Mouse (Mus musculus) cerebellum, adult 2 months (tissue): ENCODE measurements around the gene Bcat1. TPM values are rescaled to one million over a fixed set of nuclear protein-coding genes. Genes with fewer than 3 reads are reported as not detected.

Experiments
- DNase-seq, 2 experiments: peaks; one replicate each; pipeline ENCODE4 v3.0.0; 2021
- H3K27ac ChIP-seq: fragments of 200-500 bp; 2 replicates; pipeline ENCODE4 v1.5.1; 2012; ENCODE audit warnings: low read length, control low read depth, inconsistent platforms; ENCODE audit not compliant: insufficient read depth
- H3K27me3 ChIP-seq: fragments of 200-500 bp; 2 replicates; pipeline ENCODE4 v1.6.1; 2012; ENCODE audit warnings: inconsistent platforms, mild to moderate bottlenecking, low read length, moderate library complexity; ENCODE audit not compliant: control insufficient read depth, insufficient read depth
- H3K4me1 ChIP-seq: fragments of 200-500 bp; 2 replicates; pipeline ENCODE4 v1.6.1; 2011; ENCODE audit warnings: low read length; ENCODE audit not compliant: control insufficient read depth, insufficient read depth
- H3K4me3 ChIP-seq: fragments of 200-500 bp; replicated peaks from 2 replicates; pipeline ENCODE3; 2011; ENCODE audit warnings: mild to moderate bottlenecking, low read depth, low read length, control low read depth; ENCODE audit not compliant: insufficient read depth
- CTCF ChIP-seq: fragments of 200-500 bp; IDR thresholded peaks from 2 replicates; pipeline ENCODE4 v1.5.1; 2011; ENCODE audit warnings: low read depth, mild to moderate bottlenecking, control low read depth, low read length, moderate library complexity, borderline replicate concordance; ENCODE audit not compliant: insufficient read depth
- POLR2A ChIP-seq: fragments of 200-500 bp; IDR thresholded peaks from 2 replicates; pipeline ENCODE4 v1.6.1; 2011; ENCODE audit warnings: low read length, control low read depth, borderline replicate concordance; ENCODE audit not compliant: insufficient read depth
- WGBS: fragments of 180-500 bp; shearing (Covaris S2); methylation state at CpG from one replicate; pipeline ENCODE4 v1.1.7; 2018; 5-methylcytosine and 5-hydroxymethylcytosine counted together
- polyA plus RNA-seq: library from polyadenylated mRNA; depleted of rRNA; stranded (reverse); fragments of >200 nt; gene quantifications from 2 replicates; pipeline ENCODE4 v1.2.3, GENCODE M21; 2012; rRNA removed

The Bcat1 gene
- polyA plus RNA-seq, 1 experiment, result 53.7 TPM

DNA sequence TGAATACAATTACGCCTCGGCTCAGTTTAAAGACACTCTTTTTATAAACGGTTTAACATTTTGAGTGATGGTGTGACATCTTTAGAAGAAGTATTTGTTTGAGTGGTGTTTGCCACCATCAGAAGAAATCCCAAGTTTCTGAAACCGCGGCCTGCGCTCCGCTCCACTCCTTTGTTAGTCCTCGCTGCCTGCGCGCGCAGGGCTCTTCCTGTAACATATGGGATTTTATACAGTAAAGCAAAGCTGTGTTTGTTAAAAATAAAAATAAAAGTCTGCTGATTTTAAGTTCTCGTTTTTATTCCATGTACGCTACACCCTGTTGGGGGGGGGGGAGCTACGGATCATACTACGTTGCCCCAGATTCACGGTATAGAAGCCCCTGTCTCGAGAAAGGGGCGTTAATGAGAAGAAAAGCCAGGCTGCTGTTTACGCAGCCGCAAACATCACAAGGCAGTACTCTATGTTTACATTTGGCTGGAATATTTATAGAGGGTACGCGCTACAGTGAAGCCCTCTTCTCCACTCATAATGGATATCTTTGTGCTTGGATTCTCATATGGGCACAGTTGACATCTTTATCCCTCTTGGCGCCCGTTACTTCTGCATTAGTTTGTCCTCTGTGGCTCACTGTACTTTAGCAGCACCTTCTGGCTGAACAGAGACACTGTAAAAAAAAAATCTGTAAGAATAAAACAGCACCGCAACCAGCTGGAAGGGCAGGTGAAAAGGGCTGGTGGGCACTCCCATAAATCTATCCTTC lies 114.6 kb downstream of the Bcat1 start:
- DNase-seq, result no peak
- WGBS, result 84% methylated on average over 25 of the region's 25 CpGs
- no peak overlapping the region for H3K4me3 ChIP-seq

DNA sequence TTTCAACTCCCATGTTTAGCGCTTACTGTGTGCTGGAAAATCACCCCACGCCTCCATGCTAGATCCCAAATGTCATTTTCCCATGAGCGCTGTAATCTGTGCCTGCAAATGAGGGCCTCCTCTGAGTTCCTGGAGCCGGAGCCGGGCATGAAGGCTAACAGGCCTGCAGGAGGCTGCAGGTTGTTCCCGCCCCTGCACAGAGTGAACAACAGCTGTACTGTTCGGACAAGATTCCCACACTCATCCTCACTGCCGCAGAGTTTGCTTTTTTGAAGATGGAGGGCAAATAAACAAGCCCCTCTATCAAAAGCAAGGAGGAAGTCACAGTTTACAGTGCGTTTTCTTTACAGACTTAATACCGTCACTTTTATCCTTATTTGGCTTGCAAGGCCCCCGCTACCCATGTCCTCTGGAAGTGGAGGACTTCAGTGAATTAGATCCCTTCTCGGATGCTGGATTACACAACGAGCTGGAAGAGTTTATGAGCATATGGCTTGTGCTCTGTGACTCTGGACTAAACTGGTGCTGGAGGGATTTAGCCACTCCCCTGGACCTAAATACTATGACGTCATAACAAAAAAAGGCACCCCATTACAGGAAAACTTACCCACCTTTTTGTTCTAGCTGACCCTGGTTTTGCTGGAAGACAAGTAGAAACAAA lies 120.0 kb downstream of the Bcat1 start:
- Histone ChIP-seq H3K27me3 (no peaks in the 10 kb centered on the region), H3K27ac (no peak overlapping the region), H3K4me1 (no peaks in the 10 kb centered on the region), H3K4me3 (no peak overlapping the region)
- WGBS, result 66% methylated on average over 14 of the region's 14 CpGs
- TF ChIP-seq CTCF (no peak), POLR2A (no peak)
- no peak for DNase-seq

More for the DNA sequence above, 114.6 kb downstream of the Bcat1 start:
- Histone ChIP-seq H3K27ac (no peak overlapping the region), H3K4me1 (no peaks in the 10 kb centered on the region), H3K27me3 (no peaks in the 10 kb centered on the region; the same call in 1 of the 2 replicates)
- TF ChIP-seq CTCF (no peak), POLR2A (no peak)

DNA sequence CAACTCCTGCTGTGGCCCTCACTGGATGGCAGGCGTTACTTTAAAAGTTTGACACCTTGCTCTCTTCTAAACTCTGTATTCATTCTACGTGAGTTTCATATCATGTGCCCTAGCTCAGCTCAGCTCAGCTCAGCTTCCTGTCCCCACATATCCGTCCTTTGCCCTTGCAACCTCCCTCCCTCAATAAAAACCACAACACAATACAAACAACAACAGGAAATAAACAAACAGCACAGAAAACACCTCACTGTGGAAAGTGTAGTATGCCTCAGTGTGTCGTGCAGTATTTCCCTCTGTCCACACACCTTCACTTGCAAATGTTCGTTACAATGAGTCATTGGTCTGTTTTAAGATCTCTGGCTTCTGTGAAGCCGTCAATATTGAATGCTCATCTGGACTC lies 123.1 kb downstream of the Bcat1 start:
- no peak overlapping the region for H3K4me3 ChIP-seq
- WGBS, result 86% methylated on average over 6 of the region's 6 CpGs
- TF ChIP-seq CTCF (no peak), POLR2A (no peak)
- H3K27ac ChIP-seq, result no peak overlapping the region
- H3K27me3 ChIP-seq, result no peaks in the 10 kb centered on the region
- no peak for DNase-seq
- no peaks in the 10 kb centered on the region for H3K4me1 ChIP-seq

DNA sequence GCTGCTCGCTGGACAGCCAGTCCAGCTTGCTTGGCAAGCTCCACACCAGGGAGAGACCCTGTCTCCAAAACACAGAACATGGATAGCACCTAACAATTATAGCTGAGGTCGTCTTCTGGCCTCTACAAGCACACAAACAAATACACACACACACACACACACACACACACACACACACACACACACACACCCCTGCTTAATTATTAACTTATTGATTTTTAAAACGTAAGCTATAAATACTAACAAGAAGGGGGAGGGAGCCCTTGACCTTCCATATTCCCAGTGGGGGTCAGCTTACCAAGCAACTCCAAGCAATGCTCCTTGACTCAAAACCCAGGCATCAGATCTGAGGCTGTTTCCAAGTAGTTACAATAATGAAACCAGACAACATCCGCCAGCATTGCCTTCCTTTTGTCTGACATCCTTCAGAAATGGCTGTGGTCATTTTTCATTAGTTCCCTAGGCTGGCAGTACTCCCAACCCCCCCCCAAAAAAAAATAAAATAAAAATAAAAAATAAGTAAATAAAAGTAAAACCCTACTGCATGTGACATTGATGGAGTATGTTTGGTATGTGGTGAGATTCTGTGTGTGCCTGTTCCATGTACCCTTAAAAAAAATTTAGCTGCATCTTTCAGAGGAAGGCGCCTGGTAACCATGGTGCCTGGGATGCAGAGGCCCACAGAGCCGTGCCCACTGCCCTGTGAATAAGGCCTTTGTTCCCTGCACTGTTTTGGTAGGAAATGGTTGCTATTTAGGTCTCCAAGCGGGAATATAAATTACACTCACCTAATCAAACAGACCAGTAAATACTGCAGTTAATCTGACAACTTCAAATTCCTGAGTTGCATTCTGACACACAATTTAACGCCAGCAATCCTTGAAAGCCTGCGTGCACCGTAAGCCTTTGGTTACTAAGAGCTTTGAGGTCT lies 131.3 kb downstream of the Bcat1 start:
- no peak for DNase-seq
- Histone ChIP-seq H3K27ac (no peak overlapping the region), H3K27me3 (no peaks in the 10 kb centered on the region), H3K4me3 (no peak overlapping the region), H3K4me1 (no peaks in the 10 kb centered on the region)
- TF ChIP-seq POLR2A (no peak), CTCF (no peak)
- WGBS, result 44% methylated on average over 10 of the region's 10 CpGs

Other genes with a start within 250 kb of the Bcat1 start
- gene Lrmp, start 39.5 kb upstream of the Bcat1 start, polyA plus RNA-seq, result 0.55 and 0.82 TPM in 2 replicates
- gene Casc1, start 134.8 kb upstream of the Bcat1 start, polyA plus RNA-seq, result 1.3 and 1.4 TPM in 2 replicates
- gene Etfrf1, start 134.9 kb upstream of the Bcat1 start, polyA plus RNA-seq, result 33.9 and 37.1 TPM in 2 replicates
- gene Kras, start 174.1 kb upstream of the Bcat1 start, polyA plus RNA-seq, result 38.6 and 40.8 TPM in 2 replicates